Mouse (Mus musculus): ENCODE measurements around the gene Zfp683.

- TF ChIP-seq CTCF (IDR thresholded peaks at IDR 0.05) (no peak), EP300 (IDR thresholded peaks at IDR 0.05) (no peak)
These were observed 13.7 kb downstream of the Zfp683 start for GRCm38 (mm10) chr4:134067383-134067782.
